Mouse (Mus musculus): ENCODE data around the gene AI481877. TPM values are rescaled to one million over a fixed set of nuclear protein-coding genes. Genes with fewer than 3 reads are reported as not detected.

AI481877 gene
- polyA plus RNA-seq, 1 experiment from 2014 or later, result not detected

DNA sequence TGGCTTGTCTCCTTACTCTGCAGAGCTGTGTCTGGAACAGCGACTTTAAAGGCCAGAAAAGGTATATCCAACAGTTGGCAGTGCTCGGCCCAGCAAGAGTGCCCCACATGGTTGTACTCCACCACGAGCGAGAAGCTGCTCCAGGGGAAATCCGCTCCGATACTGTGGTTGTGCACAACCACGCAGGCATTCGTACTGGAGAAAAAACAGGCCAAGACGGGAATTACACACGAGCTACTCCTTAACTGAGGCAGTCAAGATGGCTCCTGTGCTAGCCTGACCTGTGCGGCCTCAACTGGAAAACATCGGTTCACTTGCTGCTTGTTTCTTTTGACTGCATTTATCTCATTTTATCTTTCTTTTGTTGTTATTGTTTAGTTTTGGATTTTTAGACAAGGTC, 76.3 kb downstream of the AI481877 start:
- no peak for ATAC-seq (replicated peaks; ENCODE audit: insufficient number of reproducible peaks, low FRiP score, low TSS enrichment, low read depth)
- Histone ChIP-seq H3K4me3 (ENCODE audit: low read depth, low read length) (no peak overlapping the region), H3K27me3 (ENCODE audit: control insufficient read depth, insufficient read depth, low read length) (no peaks in the 10 kb centered on the region), H3K9me3 (replicated peaks; ENCODE audit: control insufficient read depth, low read length) (no peaks in the 10 kb centered on the region), H3K4me1 (ENCODE audit: control insufficient read depth, insufficient read depth, low read length) (no peaks in the 10 kb centered on the region), H3K9ac (replicated peaks; ENCODE audit: low read length) (no peak overlapping the region), H3K36me3 (replicated peaks; ENCODE audit: control insufficient read depth, insufficient read depth, low read depth, low read length) (no peaks in the 10 kb centered on the region), H3K27ac (replicated peaks; ENCODE audit: low read depth, low read length) (no peak overlapping the region), H3K4me2 (ENCODE audit: low read depth, low read length) (no peak overlapping the region)
- no peak for DNase-seq (ENCODE audit: low spot score)
- 65% methylated on average over 12 of the region's 12 CpGs for WGBS

DNA sequence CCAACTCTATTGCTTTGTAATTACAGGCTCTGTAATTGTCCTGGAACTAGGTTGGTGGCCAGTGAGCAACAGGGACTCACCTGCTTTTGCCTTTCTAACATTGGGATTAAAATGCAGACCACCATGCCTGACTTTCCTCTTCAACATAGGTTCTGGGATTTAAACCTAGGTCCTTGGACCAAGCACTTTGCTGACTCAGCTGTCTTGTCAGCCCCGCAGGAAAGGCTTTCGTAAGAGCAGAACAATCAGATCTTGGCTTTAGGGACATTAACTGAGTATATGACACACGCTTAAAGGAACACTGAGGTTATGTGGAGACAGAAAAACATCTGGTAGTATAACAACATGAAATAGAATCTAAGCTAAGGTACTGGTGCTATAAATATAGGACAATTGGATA, 80.9 kb downstream of the AI481877 start:
- Histone ChIP-seq H3K9me3 (replicated peaks; ENCODE audit: control insufficient read depth, low read length) (no peaks in the 10 kb centered on the region), H3K36me3 (replicated peaks; ENCODE audit: control insufficient read depth, insufficient read depth, low read depth, low read length) (no peaks in the 10 kb centered on the region), H3K9ac (replicated peaks; ENCODE audit: low read length) (no peak overlapping the region), H3K4me3 (ENCODE audit: low read depth, low read length) (no peak overlapping the region), H3K4me2 (ENCODE audit: low read depth, low read length) (no peak overlapping the region), H3K27ac (replicated peaks; ENCODE audit: low read depth, low read length) (no peak overlapping the region), H3K27me3 (ENCODE audit: control insufficient read depth, insufficient read depth, low read length) (no peaks in the 10 kb centered on the region), H3K4me1 (ENCODE audit: control insufficient read depth, insufficient read depth, low read length) (no peaks in the 10 kb centered on the region)
- DNase-seq (ENCODE audit: low spot score), result no peak
- WGBS, result 81% methylated on average over 3 of the region's 3 CpGs
- no peak for ATAC-seq (replicated peaks; ENCODE audit: insufficient number of reproducible peaks, low FRiP score, low TSS enrichment, low read depth)

DNA sequence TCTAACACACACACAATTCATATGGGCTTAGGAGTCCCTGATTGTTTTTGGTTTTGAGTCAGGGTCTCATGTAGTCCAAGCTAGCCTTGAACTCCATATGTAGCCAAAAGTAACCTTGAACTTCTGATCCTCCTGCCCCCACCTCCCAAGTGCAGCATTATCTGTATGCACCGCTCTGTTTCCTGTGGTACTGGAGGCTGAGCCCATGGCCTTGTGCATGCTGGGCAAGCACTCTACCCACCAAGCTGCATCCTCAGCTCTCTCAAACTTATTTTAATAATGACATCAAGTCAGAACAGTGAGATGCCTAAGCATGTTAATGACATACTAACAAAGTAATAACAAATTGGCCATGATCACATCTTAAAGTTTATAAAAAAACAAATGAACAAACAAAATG, 87.7 kb downstream of the AI481877 start:
- Histone ChIP-seq H3K4me3 (ENCODE audit: low read depth, low read length) (no peak overlapping the region), H3K27me3 (ENCODE audit: control insufficient read depth, insufficient read depth, low read length) (no peaks in the 10 kb centered on the region), H3K36me3 (replicated peaks; ENCODE audit: control insufficient read depth, insufficient read depth, low read depth, low read length) (no peaks in the 10 kb centered on the region), H3K9ac (replicated peaks; ENCODE audit: low read length) (no peak overlapping the region), H3K4me2 (ENCODE audit: low read depth, low read length) (no peak overlapping the region), H3K4me1 (ENCODE audit: control insufficient read depth, insufficient read depth, low read length) (no peaks in the 10 kb centered on the region), H3K27ac (replicated peaks; ENCODE audit: low read depth, low read length) (no peak overlapping the region), H3K9me3 (replicated peaks; ENCODE audit: control insufficient read depth, low read length) (no peaks in the 10 kb centered on the region)
- no peak for ATAC-seq (replicated peaks; ENCODE audit: insufficient number of reproducible peaks, low FRiP score, low TSS enrichment, low read depth)
- WGBS, result 83% methylated on average over 1 of the region's 1 CpGs
- no peak for DNase-seq (ENCODE audit: low spot score)

DNA sequence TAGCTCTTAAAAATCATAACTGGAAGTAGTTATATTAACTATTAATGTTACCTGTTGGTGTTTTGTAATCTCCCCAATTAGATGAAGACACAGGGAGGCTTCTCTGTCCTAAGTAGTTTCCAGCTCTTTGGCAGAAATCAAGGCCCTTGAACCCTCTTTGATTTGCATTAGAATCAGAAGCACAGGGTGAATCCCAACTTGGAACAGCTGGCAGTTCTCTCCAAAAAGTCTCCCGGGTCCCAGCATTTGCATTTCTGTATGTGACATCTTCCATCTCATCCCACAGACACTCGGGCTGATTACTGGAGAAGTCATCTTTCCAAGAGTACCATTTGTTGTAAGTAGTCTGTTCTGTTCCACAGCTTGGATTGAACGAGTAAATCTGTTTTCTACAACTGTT, 91.6 kb downstream of the AI481877 start:
- Histone ChIP-seq H3K9ac (replicated peaks; ENCODE audit: low read length) (no peak overlapping the region), H3K27ac (replicated peaks; ENCODE audit: low read depth, low read length) (no peak overlapping the region), H3K27me3 (ENCODE audit: control insufficient read depth, insufficient read depth, low read length) (no peaks in the 10 kb centered on the region), H3K4me3 (ENCODE audit: low read depth, low read length) (no peak overlapping the region), H3K4me1 (ENCODE audit: control insufficient read depth, insufficient read depth, low read length) (no peaks in the 10 kb centered on the region), H3K36me3 (replicated peaks; ENCODE audit: control insufficient read depth, insufficient read depth, low read depth, low read length) (no peaks in the 10 kb centered on the region), H3K9me3 (replicated peaks; ENCODE audit: control insufficient read depth, low read length) (no peaks in the 10 kb centered on the region), H3K4me2 (ENCODE audit: low read depth, low read length) (no peak overlapping the region)
- no peak for DNase-seq (ENCODE audit: low spot score)
- 34% methylated on average over 3 of the region's 3 CpGs for WGBS
- no peak for ATAC-seq (replicated peaks; ENCODE audit: insufficient number of reproducible peaks, low FRiP score, low TSS enrichment, low read depth)

GRCm38 (mm10) chr4:59043891-59044290, 94.9 kb downstream of the AI481877 start:
- Histone ChIP-seq H3K9me3 (replicated peaks; ENCODE audit: control insufficient read depth, low read length) (no peaks in the 10 kb centered on the region), H3K4me1 (ENCODE audit: control insufficient read depth, insufficient read depth, low read length) (no peaks in the 10 kb centered on the region), H3K27ac (replicated peaks; ENCODE audit: low read depth, low read length) (no peak overlapping the region), H3K9ac (replicated peaks; ENCODE audit: low read length) (no peak overlapping the region), H3K4me2 (ENCODE audit: low read depth, low read length) (no peak overlapping the region), H3K36me3 (replicated peaks; ENCODE audit: control insufficient read depth, insufficient read depth, low read depth, low read length) (peaks cover 3% of the 10 kb centered on the region; the same call in 1 of the 2 replicates), H3K27me3 (ENCODE audit: control insufficient read depth, insufficient read depth, low read length) (no peaks in the 10 kb centered on the region), H3K4me3 (ENCODE audit: low read depth, low read length) (no peak overlapping the region)
- 90% methylated on average over 6 of the region's 6 CpGs for WGBS
- ATAC-seq (replicated peaks; ENCODE audit: insufficient number of reproducible peaks, low FRiP score, low TSS enrichment, low read depth) (no peak), DNase-seq (ENCODE audit: low spot score) (no peak)

DNA sequence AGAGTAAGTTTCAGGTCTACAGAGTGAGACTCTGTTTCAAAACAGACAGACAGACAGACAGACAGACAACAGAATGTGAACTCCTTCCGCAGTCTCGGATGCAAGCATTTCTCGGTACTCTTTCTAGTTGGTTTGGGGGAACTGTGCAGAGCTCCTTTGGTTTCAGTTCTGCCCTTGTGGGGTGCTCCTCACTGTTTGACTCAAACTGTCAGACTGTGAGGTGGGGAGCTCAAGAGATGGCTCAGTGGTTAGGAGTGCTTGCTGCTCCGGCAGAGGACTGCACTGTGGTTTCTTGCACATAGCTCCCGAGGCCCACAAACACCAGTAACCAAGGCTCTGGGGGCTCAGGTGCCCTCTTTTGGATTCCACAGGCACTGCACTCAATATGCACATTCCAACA, 95.7 kb downstream of the AI481877 start:
- no peak overlapping the region for H3K4me2 ChIP-seq (ENCODE audit: low read depth, low read length)
- H3K4me3 ChIP-seq (ENCODE audit: low read depth, low read length), result no peak overlapping the region
- WGBS, result 97% methylated on average over 5 of the region's 5 CpGs
- H3K36me3 ChIP-seq (replicated peaks; ENCODE audit: control insufficient read depth, insufficient read depth, low read depth, low read length), result peaks cover 3% of the 10 kb centered on the region; the same call in 1 of the 2 replicates
- DNase-seq (ENCODE audit: low spot score) (no peak), ATAC-seq (replicated peaks; ENCODE audit: insufficient number of reproducible peaks, low FRiP score, low TSS enrichment, low read depth) (no peak)
- no peak overlapping the region for H3K27ac ChIP-seq (replicated peaks; ENCODE audit: low read depth, low read length)
- no peaks in the 10 kb centered on the region for H3K4me1 ChIP-seq (ENCODE audit: control insufficient read depth, insufficient read depth, low read length)
- no peaks in the 10 kb centered on the region for H3K27me3 ChIP-seq (ENCODE audit: control insufficient read depth, insufficient read depth, low read length)
- no peak overlapping the region for H3K9ac ChIP-seq (replicated peaks; ENCODE audit: low read length)
- no peaks in the 10 kb centered on the region for H3K9me3 ChIP-seq (replicated peaks; ENCODE audit: control insufficient read depth, low read length)

DNA sequence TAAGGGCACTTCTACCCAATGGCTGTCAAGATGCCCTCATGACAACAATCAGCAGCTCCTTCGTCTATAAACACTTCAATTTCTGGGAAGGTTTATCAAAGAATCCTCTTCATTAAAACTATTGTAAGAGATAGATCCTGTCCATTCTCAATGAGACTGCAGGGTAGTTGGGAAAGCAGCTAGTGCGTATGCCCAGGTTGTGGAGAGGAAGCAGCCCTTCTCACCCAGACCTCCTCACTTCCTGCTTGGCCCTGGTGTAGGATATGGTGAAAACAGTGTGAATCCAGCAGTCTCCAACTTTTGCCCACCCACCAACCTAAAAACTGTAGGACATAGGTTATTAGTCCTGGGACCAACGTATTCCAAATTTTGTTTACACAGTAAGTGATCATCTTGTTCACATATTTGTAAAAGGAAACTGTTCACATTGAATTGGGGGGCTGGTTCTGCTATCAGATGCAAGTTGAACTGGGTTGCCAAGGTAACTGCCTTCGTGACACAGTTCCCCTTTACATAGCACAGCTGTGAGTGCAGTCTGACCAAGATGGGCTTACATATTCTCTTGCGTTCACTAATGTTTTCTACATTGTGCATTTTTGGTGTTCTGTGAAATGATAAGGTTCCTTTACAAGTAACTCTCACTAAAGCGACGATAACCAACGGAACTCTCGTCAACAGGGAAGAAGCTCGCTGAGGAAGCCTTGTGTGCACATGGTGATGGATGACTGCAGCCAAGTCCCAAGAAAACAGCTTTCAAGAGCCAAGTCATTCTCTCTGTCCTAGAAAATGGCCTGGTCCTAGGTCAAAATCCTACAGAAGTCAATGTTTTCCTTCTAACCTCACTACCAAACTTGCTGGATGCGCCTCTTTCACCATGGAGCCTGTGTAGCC, 98.1 kb downstream of the AI481877 start:
- no peak overlapping the region for H3K4me3 ChIP-seq (ENCODE audit: low read depth, low read length)
- H3K4me1 ChIP-seq (ENCODE audit: control insufficient read depth, insufficient read depth, low read length), result no peaks in the 10 kb centered on the region
- H3K36me3 ChIP-seq (replicated peaks; ENCODE audit: control insufficient read depth, insufficient read depth, low read depth, low read length), result peaks cover 3% of the 10 kb centered on the region; the same call in 1 of the 2 replicates
- no peaks in the 10 kb centered on the region for H3K9me3 ChIP-seq (replicated peaks; ENCODE audit: control insufficient read depth, low read length)
- H3K9ac ChIP-seq (replicated peaks; ENCODE audit: low read length), result no peak overlapping the region
- H3K27ac ChIP-seq (replicated peaks; ENCODE audit: low read depth, low read length), result no peak overlapping the region
- 88% methylated on average over 11 of the region's 11 CpGs for WGBS
- no peaks in the 10 kb centered on the region for H3K27me3 ChIP-seq (ENCODE audit: control insufficient read depth, insufficient read depth, low read length)
- H3K4me2 ChIP-seq (ENCODE audit: low read depth, low read length), result no peak overlapping the region
- DNase-seq (ENCODE audit: low spot score), result no peak
- no peak for ATAC-seq (replicated peaks; ENCODE audit: insufficient number of reproducible peaks, low FRiP score, low TSS enrichment, low read depth)

DNA sequence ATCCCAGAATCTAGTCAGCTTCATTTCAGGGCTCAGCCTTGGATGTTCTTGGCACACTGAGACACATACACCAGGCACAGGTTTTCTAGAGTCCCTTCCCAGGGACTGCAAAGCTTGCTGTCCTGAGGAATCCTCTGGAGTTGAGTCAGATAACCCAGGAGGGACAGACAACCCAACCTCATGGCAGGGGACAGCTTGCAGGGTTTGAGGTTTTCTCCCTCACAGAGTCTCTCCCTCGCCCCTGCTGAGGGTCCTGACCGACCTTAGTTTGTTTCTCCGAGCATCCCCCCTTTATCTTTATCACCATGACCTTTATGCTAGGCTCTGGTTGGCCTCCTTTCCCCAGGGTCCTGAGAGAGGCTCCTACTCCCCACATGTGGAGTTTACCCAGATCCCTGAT, 101.3 kb downstream of the AI481877 start:
- ATAC-seq (replicated peaks; ENCODE audit: insufficient number of reproducible peaks, low FRiP score, low TSS enrichment, low read depth) (no peak), DNase-seq (ENCODE audit: low spot score) (no peak)
- no peaks in the 10 kb centered on the region for H3K9me3 ChIP-seq (replicated peaks; ENCODE audit: control insufficient read depth, low read length)
- no peak overlapping the region for H3K4me3 ChIP-seq (ENCODE audit: low read depth, low read length)
- no peak overlapping the region for H3K4me2 ChIP-seq (ENCODE audit: low read depth, low read length)
- H3K36me3 ChIP-seq (replicated peaks; ENCODE audit: control insufficient read depth, insufficient read depth, low read depth, low read length), result peaks cover 3% of the 10 kb centered on the region; the same call in 1 of the 2 replicates
- H3K4me1 ChIP-seq (ENCODE audit: control insufficient read depth, insufficient read depth, low read length), result no peaks in the 10 kb centered on the region
- H3K27me3 ChIP-seq (ENCODE audit: control insufficient read depth, insufficient read depth, low read length), result no peaks in the 10 kb centered on the region
- H3K27ac ChIP-seq (replicated peaks; ENCODE audit: low read depth, low read length), result no peak overlapping the region
- no peak overlapping the region for H3K9ac ChIP-seq (replicated peaks; ENCODE audit: low read length)
- 80% methylated on average over 3 of the region's 3 CpGs for WGBS
